Mouse (Mus musculus): Measurements from ENCODE around the gene Chst15.

Chst15 gene

DNA sequence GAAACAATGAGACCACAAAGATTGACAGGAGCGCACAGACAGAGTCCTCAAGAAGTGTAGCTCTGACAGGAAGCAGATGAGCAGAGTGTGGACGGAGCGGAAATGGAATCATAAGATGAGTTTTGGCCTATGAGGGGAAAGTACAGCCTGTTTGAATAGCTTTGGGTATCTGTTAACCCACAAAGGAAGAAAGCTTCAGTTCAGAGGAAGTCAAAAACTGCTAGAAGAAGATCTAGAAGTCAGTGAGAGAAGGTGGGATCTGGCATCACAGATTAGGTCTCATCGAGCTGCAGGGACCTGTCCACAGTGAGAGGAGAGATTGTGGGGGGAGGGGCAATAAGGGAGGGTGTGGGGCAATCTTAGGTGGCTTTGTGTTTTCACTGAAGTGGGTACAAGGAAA lies 18.3 kb upstream of the Chst15 start:
- DNase-seq = no peak

DNA sequence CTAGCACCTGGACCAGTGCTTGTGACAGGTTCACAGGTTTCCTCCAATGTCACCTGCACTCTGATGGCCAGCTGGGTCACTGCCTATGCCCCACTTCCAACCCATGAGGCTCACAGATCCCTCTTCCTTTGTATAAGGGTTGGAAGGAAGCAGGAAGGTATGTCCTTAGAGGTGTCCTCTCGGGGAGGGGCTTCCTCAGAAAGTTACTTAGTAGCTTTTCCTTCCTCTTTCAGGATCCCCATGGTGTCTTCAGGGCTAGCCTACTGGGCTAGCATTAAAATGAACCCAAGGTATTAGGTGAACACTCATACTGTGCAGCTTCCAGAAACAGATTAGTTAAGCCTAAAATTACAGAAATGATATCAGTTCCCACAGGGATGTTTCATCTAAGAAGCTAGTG lies 16.1 kb upstream of the Chst15 start:
- DNase-seq = no peak

DNA sequence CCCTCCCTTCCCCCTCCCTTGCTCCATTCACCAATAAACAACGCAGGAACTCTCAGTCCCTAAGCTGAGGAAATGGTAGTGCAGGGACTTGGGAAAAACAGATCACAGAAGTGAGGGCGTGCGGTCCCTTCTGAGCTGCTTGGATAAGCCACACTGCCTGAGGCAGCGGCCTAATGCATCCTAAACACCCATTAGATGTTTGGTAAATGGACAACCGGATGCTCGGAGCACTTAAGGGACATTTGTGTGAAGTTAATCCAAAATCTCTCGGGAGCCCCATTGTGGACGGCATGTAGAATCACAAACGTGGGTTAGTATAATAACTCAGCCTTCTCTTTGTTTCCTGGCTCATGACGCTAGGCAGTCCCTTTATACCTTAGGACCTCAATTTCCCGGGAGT lies 15.1 kb upstream of the Chst15 start:
- DNase-seq = no peak

DNA sequence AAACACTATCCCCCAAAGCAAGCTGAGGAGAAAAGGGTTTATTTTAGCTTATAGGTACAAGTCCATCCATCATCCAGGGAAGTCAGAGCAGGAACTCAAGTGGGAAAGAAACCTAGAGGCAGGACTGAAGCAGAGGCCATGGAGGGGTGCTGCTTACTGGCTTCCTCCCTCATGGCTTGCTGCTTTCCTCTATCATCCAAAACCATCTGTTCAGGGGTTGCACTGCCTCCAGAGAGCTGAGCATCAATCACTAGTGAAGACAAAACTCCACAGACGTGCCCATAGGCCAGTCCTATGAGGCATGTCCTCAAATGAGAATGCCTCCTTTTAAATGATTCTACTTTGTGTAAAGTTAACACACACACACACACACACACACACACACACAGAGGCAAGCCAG lies 13.2 kb upstream of the Chst15 start:
- no peak for DNase-seq

GRCm38 (mm10) chr7:132328648-132329047 lies 11.6 kb upstream of the Chst15 start:
- DNase-seq = peak; percentile 52

- DNase-seq = peak; percentile 95
Observed at GRCm38 (mm10) chr7:132325549-132326331, 8.7 kb upstream of the Chst15 start.

GRCm38 (mm10) chr7:132323430-132323829 lies 6.4 kb upstream of the Chst15 start:
- no peak for DNase-seq

- no peak for DNase-seq
Observed at GRCm38 (mm10) chr7:132321392-132321958, 4.4 kb upstream of the Chst15 start.

DNA sequence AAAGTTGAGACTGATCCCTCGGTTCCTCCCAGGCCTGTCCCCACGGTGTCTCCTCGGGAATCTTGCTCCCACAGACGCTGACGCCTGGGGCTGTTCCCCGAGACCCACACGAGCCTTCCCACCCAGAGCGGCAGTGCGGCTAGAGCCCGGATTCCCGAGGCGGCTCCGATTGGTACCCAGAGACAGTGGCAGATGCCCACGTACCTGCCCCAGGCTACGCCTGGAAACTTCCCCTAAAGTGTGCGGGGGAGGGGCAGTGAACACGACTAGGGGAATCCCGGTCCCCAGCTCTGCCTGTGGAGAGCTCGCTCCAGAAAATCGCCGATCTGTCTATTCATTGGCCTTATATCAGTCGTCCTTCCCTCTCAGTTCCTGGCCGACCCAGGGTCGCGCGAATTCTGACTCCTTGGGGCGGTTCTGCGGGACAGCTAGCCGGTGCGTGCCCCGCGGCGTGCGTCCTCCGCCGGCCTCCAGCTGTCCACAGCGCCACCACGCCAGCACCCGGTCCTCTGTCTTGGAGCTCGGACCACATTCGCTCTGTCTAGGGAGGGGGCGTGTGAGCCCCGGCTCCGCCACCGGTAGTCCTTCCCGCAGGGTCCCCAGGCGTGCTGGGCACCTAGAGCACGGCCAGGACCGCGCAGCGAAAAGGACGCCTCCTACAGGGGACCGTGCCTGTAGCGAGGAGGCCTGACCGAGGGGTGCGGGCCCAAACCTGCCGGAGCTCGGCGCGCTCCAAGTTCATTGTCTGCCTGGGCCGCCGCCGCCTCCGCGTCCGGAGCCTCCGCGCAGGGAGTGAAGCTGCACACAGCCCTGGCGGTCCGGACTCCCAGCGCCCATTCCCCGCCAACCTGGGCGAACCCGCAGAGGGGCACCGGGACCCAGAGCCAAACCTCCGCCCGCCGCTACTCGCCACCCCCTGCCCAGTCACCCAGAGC lies 660 bp downstream of the Chst15 start:
- DNase-seq = peak; percentile 59

DNA sequence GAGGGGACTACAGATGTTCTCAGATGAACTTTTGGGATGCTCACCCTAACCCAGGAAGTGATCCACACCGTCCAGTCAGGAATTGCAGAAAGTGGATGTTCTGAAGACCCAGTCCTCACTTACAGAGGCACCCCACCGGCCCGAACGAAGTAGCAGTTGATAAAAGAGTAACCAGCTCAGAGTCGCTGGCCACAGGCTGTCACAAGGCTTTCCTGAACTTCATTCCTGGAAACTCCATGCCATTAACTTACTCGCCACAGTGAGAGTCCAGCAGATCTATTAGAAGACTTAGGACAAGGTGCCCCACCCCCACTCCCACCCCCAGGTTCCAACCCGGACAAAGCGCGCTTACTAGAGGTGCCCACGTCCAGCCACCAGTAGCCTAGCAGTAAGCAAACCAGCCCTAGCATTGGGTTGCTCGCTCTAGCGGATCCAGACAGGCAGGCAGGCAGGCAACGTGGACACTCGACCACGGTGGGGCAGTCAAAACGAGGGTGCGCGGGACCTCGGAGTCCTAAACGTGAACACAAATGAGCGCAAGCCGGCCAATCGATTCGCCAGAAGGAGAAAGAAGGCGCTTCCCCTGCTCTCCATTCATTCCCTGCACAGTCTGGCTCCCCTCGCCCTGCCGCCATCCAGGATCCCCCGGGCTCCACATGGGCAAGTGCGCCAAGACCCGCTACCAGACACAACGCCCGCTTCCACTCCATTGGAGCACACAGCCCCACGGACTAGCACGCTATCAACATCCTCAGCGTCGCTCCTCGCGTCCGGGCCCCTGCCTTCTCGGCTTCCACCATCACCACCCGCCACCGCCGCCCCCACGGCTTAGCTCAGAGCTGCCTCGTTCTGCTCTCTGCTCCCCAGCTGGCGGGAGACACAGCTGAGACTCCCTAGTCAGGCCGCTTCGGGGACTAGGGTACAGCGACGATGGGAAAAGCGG lies 1.6 kb downstream of the Chst15 start:
- peak; percentile 72 for DNase-seq

GRCm38 (mm10) chr7:132312396-132312795 lies 4.6 kb downstream of the Chst15 start:
- DNase-seq = no peak

DNA sequence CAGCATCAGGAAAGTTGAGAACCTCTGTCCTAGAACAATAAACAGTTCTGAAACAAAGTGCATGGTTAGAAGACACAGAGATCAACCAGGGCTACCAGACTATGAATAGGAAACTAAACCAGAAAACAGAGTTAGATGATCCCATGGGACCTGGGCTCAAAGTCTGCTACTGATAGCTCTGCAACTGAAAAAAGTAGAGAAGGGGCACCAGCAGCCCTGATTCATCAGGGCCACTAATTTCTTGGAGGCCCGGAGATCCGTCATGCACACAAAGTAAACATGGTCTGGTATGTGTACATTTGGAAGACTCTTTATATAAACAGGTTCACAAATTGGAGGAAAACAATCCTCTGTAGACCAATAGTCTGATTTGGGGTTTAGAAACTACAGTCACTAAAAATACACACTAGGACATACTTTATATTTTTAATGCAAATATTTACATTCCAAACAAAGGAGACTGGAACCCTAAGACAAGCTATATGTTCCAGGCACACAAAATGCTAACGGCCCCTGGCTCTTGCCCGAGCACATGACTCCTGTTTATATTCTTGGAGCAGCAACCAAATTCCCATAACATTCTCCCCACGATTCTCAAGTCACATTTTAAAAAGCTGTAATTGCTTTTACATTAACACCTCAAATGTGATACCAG lies 8.4 kb downstream of the Chst15 start:
- DNase-seq = no peak

- DNase-seq = peak; percentile 48
Observed at GRCm38 (mm10) chr7:132307722-132308271, 9.2 kb downstream of the Chst15 start.

- DNase-seq = no peak
Observed at GRCm38 (mm10) chr7:132306671-132307412, 10.2 kb downstream of the Chst15 start.

DNA sequence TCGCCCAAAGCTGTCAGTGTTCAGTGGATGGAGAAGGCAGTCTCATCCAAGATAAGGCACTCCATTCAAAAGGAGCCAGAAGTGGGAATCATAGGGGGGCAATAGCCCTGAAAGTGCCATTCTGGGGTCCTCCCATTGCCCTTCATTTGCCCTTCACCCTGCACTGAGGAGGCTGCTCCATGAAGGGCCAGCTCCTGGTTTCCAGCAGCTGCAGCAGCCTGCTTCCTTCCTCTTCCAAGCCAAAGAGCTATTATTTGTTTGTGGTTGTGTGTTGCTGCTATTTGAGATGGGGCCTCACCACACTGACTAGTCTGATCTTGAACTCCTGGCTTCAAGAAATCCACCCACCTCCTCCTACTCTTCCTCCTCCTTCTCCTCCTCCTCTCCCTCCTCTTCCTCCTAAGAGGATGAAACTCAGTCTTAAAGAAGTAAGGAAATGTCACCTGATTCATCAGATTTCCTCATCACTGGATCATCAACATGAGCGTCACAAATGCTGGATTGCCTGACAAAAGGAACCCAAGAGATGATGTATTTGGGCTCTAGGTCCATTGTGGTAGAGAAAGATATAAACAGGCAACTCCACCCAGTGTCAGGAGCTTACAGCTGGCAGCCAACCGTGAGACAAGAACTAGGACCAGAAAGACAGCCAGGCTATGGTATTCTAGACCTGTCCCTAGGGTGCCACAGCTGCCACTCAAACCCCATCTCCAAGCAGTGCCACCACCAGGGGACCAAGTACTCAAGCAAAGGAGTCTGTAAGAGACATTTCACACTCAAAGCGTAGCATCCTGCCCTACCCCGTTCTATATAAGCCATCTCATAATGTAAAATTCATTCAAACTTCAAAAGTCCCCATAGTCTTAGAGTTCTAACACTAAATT lies 11.3 kb downstream of the Chst15 start:
- DNase-seq = no peak

DNA sequence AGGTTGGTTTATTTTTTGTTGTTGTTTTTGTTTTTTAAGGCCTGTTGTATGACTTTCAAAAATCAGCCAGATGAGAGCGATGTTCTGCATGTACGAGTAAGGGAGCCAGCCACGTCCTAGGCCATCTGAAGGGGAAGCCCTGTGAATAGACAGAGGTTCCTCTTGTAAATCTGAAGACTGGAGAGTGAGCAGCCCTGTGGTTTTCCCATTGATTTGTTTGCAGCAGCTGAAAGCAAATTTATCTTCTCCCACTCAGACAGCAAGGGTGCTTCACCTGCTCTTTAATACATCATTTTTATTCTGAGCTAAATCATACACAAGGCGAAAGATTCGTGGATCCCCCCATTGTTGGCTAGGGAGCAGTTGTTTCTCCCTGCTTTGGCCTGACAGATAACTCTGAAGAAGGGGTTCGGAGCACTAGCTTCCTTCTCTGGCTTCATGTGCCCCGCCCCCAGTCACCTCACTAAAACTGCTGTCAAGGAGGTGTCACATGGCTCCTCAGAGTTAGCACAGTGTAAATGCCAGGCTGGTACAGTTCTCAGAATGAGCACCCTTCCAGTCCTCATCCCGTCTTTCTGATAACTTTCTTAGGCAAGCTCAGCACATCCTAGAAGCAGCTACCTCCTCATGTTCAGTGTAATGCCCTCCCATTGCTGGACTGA lies 12.5 kb downstream of the Chst15 start:
- DNase-seq = no peak

- DNase-seq = no peak
Observed at GRCm38 (mm10) chr7:132303988-132304387, 13.0 kb downstream of the Chst15 start.

- no peak for DNase-seq
Observed at GRCm38 (mm10) chr7:132302508-132303241, 14.4 kb downstream of the Chst15 start.
